Mouse (Mus musculus): ENCODE data around the gene Dcaf15. TPM values are rescaled to one million over a fixed set of nuclear protein-coding genes. Genes with fewer than 3 reads are reported as not detected.

Dcaf15 gene
- 2.8 TPM for polyA plus RNA-seq (2014; fragmentation: Illumina TruSeq; extraction: RNeasy Lipid Tissue Mini Kit (QIAGEN cat#74804))

DNA sequence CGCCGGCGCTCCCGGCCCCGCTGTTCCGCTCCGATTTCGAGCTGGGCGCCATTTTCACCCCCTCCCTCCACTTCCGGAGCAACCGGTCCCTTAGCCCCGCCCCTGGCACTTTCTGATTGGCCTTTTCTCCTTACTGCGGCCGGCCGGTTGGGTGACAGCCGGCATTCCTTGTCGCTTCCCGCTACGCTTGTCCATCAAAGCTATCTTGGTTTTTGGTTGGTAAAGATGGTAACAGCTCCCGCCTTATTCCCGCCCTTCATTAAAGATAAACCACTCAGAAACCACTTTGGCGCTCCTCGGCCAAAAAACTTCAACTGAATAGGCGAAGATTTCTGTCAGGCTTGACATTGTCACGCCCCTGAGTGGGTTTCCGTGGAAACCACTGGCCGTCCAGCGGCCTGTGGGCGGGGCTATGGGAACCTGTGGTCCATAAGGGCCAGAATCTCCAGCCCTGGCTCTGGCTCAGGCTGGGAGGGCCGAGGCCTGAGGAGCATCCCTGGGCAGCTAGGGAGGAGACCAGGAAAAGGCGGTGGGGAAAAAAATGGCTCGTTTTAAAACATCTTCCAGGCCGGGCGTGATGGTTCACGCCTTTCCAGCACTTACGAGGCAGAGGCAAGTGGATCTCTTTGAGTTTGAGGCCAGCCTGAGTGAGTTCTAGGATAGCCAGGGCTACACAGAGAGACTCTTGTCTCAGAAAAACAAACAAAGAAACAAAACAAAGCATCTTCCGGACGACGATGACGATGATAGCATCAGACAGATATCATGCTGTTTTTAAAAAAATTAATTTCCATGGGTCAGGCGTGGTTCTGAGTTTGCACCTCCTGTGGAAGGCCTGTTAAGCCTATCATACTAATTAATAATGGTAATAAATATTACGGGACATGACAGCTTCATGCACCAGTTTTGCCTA is at the start of gene Dcaf15:
Gene Dcaf15 (minus strand): TSS at position 72 of the 913 bp plus-strand sequence.

DNA sequence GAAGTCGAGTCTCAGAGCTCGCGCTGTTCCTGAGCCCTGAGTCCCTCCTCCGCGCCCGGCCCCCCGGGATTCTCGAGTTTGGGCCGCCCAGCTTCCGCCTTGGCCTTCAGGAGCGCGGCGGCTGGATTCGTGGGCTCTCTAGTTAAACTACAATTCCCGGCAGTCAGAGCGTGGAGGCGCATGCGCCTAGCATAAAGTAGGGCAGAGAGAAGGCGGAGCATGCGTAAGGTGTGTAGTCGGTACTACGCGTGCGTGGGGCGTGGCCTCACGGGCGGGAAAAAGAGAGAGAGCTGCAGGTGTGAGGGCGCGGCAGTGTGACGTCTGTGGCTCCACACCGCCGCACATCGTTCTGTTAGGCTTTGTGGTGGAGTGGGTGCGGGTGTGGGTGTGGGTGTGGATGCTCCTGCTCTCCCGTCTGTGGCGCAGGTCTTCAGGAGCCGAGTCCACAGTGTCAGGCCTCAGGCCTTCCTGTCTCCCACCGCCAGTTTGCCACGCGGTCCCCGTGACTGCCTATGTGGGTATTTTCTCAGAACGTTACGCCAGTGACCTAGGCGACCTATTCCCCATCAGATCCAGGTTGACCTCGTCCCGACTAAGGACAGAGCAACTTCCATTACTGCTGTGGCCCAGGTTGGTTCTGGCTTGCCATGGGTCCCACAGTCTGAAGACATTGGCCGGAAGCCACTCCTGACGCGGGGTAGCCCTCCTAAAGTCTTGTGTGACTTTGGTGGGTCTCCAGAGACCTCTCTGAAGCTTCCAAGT is 43.4 kb upstream of the Dcaf15 start, which contains the start of the genes Cc2d1a and 4930432K21Rik:
Gene Cc2d1a (minus strand): TSS at position 168 of the 762 bp plus-strand sequence.
Gene 4930432K21Rik (plus strand): TSS at position 257 of the 762 bp plus-strand sequence.

DNA sequence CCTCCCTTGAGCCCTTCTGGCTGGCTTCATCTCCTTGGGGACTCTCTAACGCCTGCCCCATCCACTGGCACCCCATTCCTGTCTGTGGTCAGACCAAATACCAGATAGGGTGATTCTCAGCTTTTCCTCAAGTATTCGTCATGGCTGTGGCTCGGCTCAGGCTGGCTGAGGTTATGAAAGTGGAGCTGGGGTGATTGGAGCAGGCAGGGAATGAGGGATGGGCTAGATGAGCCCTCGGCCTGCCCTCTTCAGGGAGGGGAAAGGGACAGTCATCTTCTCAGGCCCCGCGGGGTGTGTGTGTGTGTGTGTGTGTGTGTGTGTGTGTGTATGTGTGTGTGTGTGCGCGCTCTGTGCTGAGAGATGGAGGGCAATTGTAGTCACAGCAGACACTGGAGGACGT is 21.1 kb upstream of the Dcaf15 start, which contains the start of gene Podnl1:
Gene Podnl1 (plus strand): TSS at position 334 of the 400 bp plus-strand sequence.

DNA sequence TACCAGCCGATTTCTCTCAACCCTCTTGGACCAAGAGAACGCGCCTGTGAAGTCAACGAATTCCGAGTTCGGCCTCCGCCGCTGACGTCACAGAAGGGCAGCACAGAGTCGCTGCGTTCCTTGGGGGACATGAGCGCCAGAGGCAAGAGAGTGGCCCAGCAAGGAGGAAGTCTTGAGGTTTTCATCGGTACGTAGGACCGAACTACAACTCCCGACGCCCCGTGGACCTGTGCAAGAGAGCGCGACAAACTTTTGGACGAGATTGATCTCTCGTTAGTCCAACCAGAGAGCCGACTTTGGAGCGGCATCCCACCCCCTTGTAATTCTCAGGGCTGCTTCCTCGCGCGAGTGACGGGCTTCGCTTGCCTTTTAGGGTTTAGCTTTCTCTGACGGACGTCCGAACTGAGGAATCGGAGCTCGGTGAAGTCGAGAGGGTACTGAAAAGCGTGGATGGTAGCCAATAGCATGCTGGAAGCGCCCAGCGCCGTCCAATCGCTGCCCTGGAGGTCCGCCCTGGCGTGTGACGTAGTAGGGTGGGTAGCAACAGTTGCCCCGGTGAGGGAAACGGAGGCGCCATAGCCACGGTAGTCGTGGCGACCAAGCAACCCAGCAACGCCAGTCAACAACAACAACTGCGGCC is 38.2 kb downstream of the Dcaf15 start, which contains the start of gene Rfx1:
Gene Rfx1 (plus strand): TSS at position 544 of the 640 bp plus-strand sequence.

DNA sequence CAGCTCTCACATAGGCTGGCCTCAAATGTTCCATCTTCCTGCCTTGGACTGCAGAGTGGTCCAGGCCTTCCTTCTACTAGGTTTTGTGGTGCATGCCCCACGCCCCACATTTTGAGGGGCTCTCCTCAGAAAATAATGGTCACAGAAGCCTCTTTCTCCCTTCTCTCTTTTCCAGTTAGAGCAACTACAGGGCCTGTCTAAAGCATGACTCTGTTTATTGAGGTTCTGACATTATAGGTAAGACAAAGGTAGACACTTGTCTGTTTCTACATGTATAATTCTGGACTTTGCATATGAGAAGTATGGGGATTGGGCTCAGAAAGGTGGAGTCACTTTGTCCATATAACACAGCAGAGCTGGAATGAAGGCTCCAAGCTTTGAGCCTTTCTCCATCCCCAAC is 39.5 kb downstream of the Dcaf15 start, which contains the start of gene Gm10643:
Gene Gm10643 (minus strand): TSS at position 101 of the 400 bp plus-strand sequence.

Other genes with a start within 250 kb of the Dcaf15 start
- 6.3 TPM for gene Adgrl1, start 204.7 kb downstream of the Dcaf15 start, polyA plus RNA-seq (2014; fragmentation: Illumina TruSeq; extraction: RNeasy Lipid Tissue Mini Kit (QIAGEN cat#74804))
- gene Gm10644, start 149.6 kb downstream of the Dcaf15 start, polyA plus RNA-seq (2014; fragmentation: Illumina TruSeq; extraction: RNeasy Lipid Tissue Mini Kit (QIAGEN cat#74804)): not detected
- 7.4 TPM for gene Asf1b, start 149.3 kb downstream of the Dcaf15 start, polyA plus RNA-seq (2014; fragmentation: Illumina TruSeq; extraction: RNeasy Lipid Tissue Mini Kit (QIAGEN cat#74804))
- 19.8 TPM for gene Prkaca, start 131.8 kb downstream of the Dcaf15 start, polyA plus RNA-seq (2014; fragmentation: Illumina TruSeq; extraction: RNeasy Lipid Tissue Mini Kit (QIAGEN cat#74804))
- 2.7 TPM for gene Samd1, start 107.1 kb downstream of the Dcaf15 start, polyA plus RNA-seq (2014; fragmentation: Illumina TruSeq; extraction: RNeasy Lipid Tissue Mini Kit (QIAGEN cat#74804))
- gene 1700067K01Rik, start 103.3 kb downstream of the Dcaf15 start, polyA plus RNA-seq (2014; fragmentation: Illumina TruSeq; extraction: RNeasy Lipid Tissue Mini Kit (QIAGEN cat#74804)): not detected
- gene 2210011C24Rik, start 92.6 kb downstream of the Dcaf15 start, polyA plus RNA-seq (2014; fragmentation: Illumina TruSeq; extraction: RNeasy Lipid Tissue Mini Kit (QIAGEN cat#74804)): not detected
- 2.5 TPM for gene Palm3, start 83.3 kb downstream of the Dcaf15 start, polyA plus RNA-seq (2014; fragmentation: Illumina TruSeq; extraction: RNeasy Lipid Tissue Mini Kit (QIAGEN cat#74804))
- gene Il27ra, start 62.2 kb downstream of the Dcaf15 start, polyA plus RNA-seq (2014; fragmentation: Illumina TruSeq; extraction: RNeasy Lipid Tissue Mini Kit (QIAGEN cat#74804)): 0.14 TPM
- gene Rln3, start 59.8 kb downstream of the Dcaf15 start, polyA plus RNA-seq (2014; fragmentation: Illumina TruSeq; extraction: RNeasy Lipid Tissue Mini Kit (QIAGEN cat#74804)): not detected
- gene Gm10643, start 39.6 kb downstream of the Dcaf15 start, polyA plus RNA-seq (2014; fragmentation: Illumina TruSeq; extraction: RNeasy Lipid Tissue Mini Kit (QIAGEN cat#74804)): 3.0 TPM
- gene Rfx1, start 37.9 kb downstream of the Dcaf15 start, polyA plus RNA-seq (2014; fragmentation: Illumina TruSeq; extraction: RNeasy Lipid Tissue Mini Kit (QIAGEN cat#74804)): 0.68 TPM
- gene Podnl1, start 21.2 kb upstream of the Dcaf15 start, polyA plus RNA-seq (2014; fragmentation: Illumina TruSeq; extraction: RNeasy Lipid Tissue Mini Kit (QIAGEN cat#74804)): 0.14 TPM
- gene Cc2d1a, start 43.2 kb upstream of the Dcaf15 start, polyA plus RNA-seq (2014; fragmentation: Illumina TruSeq; extraction: RNeasy Lipid Tissue Mini Kit (QIAGEN cat#74804)): 0.14 TPM
- not detected for gene 4930432K21Rik, start 43.3 kb upstream of the Dcaf15 start, polyA plus RNA-seq (2014; fragmentation: Illumina TruSeq; extraction: RNeasy Lipid Tissue Mini Kit (QIAGEN cat#74804))
- not detected for gene Nanos3, start 80.4 kb upstream of the Dcaf15 start, polyA plus RNA-seq (2014; fragmentation: Illumina TruSeq; extraction: RNeasy Lipid Tissue Mini Kit (QIAGEN cat#74804))
- gene Zswim4, start 132.3 kb upstream of the Dcaf15 start, polyA plus RNA-seq (2014; fragmentation: Illumina TruSeq; extraction: RNeasy Lipid Tissue Mini Kit (QIAGEN cat#74804)): not detected
- not detected for gene D8Ertd738e, start 145.0 kb upstream of the Dcaf15 start, polyA plus RNA-seq (2014; fragmentation: Illumina TruSeq; extraction: RNeasy Lipid Tissue Mini Kit (QIAGEN cat#74804))
- 3.2 TPM for gene Mri1, start 152.6 kb upstream of the Dcaf15 start, polyA plus RNA-seq (2014; fragmentation: Illumina TruSeq; extraction: RNeasy Lipid Tissue Mini Kit (QIAGEN cat#74804))
- 2.2 TPM for gene Ccdc130, start 165.6 kb upstream of the Dcaf15 start, polyA plus RNA-seq (2014; fragmentation: Illumina TruSeq; extraction: RNeasy Lipid Tissue Mini Kit (QIAGEN cat#74804))